Mouse (Mus musculus) c-Kit-positive CD71-negative TER-119-negative erythroid progenitor cells, embryonic 14.5 days (primary cell): Measurements from ENCODE around the gene Aamp.

ENCODE experiments used
- DNase-seq: peaks from one replicate; pipeline ENCODE4 v3.0.0-alpha.2; 2013; ENCODE audit warnings: low read depth

Aamp gene

GRCm38 (mm10) chr1:74236590-74237317, 47.8 kb downstream of the Aamp start:
- DNase-seq = no peak

GRCm38 (mm10) chr1:74235938-74236589, 48.5 kb downstream of the Aamp start, which contains the start of gene Arpc2:
Gene Arpc2, plus strand, starts transcription at chr1:74236084.
- peak; percentile 91 for DNase-seq

- no peak for DNase-seq
Measured at GRCm38 (mm10) chr1:74230992-74231391, 53.5 kb downstream of the Aamp start.

GRCm38 (mm10) chr1:74229942-74230341, 54.6 kb downstream of the Aamp start:
- DNase-seq = no peak
